Mouse (Mus musculus) ES-E14 (cell line): Measurements from ENCODE around the gene Agtr1a.

Experiments used
- CHD2 ChIP-seq: IDR thresholded peaks from 2 replicates; pipeline ENCODE4 v1.6.1; 2014; ENCODE audit warnings: mild to moderate bottlenecking, low read depth, low read length, inconsistent platforms
- ZC3H11A ChIP-seq: IDR thresholded peaks from 2 replicates; pipeline ENCODE4 v1.6.1; 2012; ENCODE audit warnings: low read depth, mild to moderate bottlenecking, inconsistent platforms, low read length, borderline replicate concordance
- ZNF384 ChIP-seq: IDR thresholded peaks from 2 replicates; pipeline ENCODE4 v1.6.1; 2012; ENCODE audit warnings: low read depth, low read length, inconsistent platforms

GRCm38 (mm10) chr13:30398852-30399251 lies 62.6 kb downstream of the Agtr1a start:
- TF ChIP-seq ZC3H11A (no peak), ZNF384 (no peak), CHD2 (no peak)
